Mouse (Mus musculus) embryonic stem cell, embryonic (primary cell): ENCODE data around the gene Trim7.

ENCODE experiments used
- CTCF ChIA-PET, 4 experiments: fragments of 300-600 bp in 2 of 4; fragments of 350-600 bp in 2 of 4; sonication (Branson Sonifier 250); formaldehyde crosslinking; loops; one replicate each; lab custom pipeline; 2022; ENCODE audit warnings: inconsistent platforms in 2 of 4; lab: Charles Lee
- POLR2A ChIA-PET, 4 experiments: fragments of 300-600 bp in 2 of 4; fragments of 350-600 bp in 2 of 4; sonication (Branson Sonifier 250); formaldehyde crosslinking; loops; one replicate each; lab custom pipeline; 2022; ENCODE audit warnings: antibody characterized with exemption in 4 of 4, inconsistent platforms in 1 of 4; lab: Charles Lee

The Trim7 gene

DNA sequence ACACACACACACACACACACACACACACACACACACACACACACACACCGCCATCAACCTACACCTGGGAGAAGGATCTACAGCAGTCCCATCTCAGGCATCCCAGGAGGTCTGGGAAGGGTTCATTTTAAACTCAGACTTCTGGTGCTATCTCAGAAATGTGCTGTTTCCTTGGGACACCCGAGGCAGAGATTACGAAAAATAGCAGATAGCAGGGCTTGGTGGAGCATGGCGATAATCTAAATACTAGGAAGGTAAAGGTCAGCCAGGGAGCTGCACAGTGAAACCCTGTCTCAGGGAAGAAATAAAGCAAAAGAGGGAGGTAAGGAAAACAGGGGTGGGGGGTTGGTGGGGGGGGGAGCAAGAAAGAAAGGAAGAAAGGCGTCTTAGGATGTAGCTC, 28.7 kb upstream of the Trim7 start:
- POLR2A ChIA-PET = interaction anchor here (0.6 to 34.4 kb wide), 15 partner anchors 3 to 1575 kb away, joined by 3 to 1017 read pairs (median 14); partner anchors contain the start of genes Trim41 (in 2 of the 4), Gm12184 (in 1 of the 4), Rack1 (in 1 of the 4) and Trim7 (in 1 of the 4)

GRCm38 (mm10) chr11:48798308-48798707, 27.6 kb upstream of the Trim7 start:
- ChIA-PET CTCF (interaction anchor here in 2 of 4 experiments (1.5 to 2.3 kb wide), 2 partner anchors 8 kb away, joined by 7 to 10 read pairs; no protein-coding TSS in a partner anchor), POLR2A (interaction anchor here (0.8 to 34.4 kb wide), 16 partner anchors 4 to 56 kb away, joined by 3 to 1017 read pairs (median 72); partner anchors contain the start of genes Trim41 (in 3 of the 4), Gm12184 (in 1 of the 4), Rack1 (in 1 of the 4) and Trim7 (in 1 of the 4))

More for the DNA sequence above, 28.7 kb upstream of the Trim7 start:
- CTCF ChIA-PET = no interaction called here

DNA sequence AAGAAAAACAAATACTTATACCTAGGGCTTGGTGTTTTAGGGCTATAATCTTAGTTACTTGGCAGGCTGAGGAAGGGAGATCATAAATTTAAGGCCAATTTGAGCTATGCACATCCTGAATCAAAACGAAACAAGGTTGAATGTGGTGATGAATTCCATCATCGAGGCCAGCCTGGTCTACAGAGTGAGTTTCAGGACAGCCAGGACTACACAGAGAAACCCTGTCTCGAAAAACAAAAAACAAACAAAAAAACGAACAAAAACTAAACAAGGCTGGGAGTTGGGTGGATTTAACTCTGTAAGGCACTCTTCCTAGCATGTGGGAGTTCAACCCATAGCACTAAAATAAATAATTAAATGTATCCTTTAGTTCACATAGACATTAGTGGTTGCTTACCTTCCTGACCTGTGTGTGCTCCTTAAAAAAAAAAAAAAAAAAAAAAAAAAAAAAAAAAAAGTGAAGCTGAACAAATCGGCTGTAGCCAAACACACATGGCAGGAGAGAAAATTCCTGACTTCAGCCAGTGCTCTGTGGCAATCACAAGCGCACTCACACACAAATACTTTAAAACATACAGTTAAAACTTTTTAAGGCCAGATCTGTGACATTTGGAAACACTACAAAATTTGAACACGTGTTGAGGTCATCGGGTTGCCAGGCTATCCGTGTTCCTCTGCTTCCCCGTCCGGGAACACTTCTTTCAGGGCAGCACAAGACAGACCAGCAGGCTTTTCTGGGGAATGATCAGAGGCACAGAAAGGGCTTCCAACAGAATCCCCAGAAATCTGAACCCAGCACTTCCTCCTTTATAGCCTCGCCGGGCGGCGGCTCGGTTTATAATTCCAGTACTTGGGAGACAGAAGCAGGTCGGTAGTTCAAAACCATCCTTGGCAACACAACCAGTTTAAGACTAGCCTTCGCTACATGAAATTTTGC, 26.7 kb upstream of the Trim7 start:
- ChIA-PET POLR2A (interaction anchor here (0.6 to 34.4 kb wide), 63 partner anchors 5 to 1376 kb away, joined by 3 to 1017 read pairs (median 5); partner anchors contain the start of genes Trim41 (in 3 of the 4), Gm12184 (in 2 of the 4), Rack1 (in 1 of the 4) and Trim7 (in 1 of the 4)), CTCF (interaction anchor here in 2 of 4 experiments (1.5 to 2.3 kb wide), 3 partner anchors 9 to 11 kb away, joined by 7 to 10 read pairs (median 10); no protein-coding TSS in a partner anchor)

DNA sequence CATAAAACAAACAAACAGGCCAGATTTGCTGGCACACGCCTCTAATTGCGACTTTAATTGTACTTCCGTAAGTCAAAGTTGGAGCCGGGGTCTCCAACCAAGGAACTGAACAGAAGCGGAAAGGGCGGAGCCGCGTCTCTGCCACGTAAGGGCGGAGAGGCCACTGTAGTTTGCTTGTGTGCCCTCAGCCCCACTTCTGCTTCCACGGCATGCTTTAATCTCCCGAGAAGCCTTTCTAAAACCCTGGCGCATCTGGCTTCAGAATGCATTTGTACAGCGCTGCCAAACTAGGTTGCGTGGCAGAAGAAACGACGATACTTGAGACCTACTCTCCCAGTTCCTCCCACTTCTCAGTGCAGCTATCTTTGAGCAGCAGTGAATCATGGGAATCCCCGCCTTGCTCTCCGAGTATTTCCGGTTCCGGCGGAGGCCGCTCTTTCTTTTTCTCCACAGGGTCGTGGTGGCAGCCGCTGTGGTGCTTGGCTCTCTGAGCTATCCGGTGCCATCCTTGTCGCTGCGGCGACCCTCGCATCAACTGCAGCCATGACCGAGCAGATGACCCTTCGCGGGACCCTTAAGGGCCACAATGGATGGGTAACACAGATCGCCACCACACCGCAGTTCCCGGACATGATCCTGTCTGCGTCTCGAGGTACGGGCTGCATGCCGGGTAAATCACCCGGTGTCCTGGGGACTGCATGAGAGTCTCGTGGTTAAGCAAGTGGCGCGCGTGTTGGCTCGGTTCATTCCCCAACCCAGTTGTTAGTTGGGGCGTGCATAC, 25.8 kb upstream of the Trim7 start, which contains the start of gene Rack1:
Gene Rack1, plus strand, starts transcription at position 412 of the 781 bp plus-strand sequence.
- CTCF ChIA-PET = interaction anchor here in 2 of 4 experiments (1.5 to 2.3 kb wide), 3 partner anchors 10 to 12 kb away, joined by 7 to 10 read pairs (median 10); no protein-coding TSS in a partner anchor

GRCm38 (mm10) chr11:48801831-48802772, 23.8 kb upstream of the Trim7 start:
- CTCF ChIA-PET = interaction anchor here in 2 of 4 experiments (0.5 to 1.0 kb wide), 4 partner anchors 12 to 27 kb away, joined by 3 to 8 read pairs (median 3); no protein-coding TSS in a partner anchor
- POLR2A ChIA-PET = interaction anchor here (0.6 to 34.4 kb wide), 20 partner anchors 5 to 717 kb away, joined by 3 to 1017 read pairs (median 6); partner anchors contain the start of genes Trim41 (in 3 of the 4), Gm12184 (in 1 of the 4), Rack1 (in 1 of the 4) and Trim7 (in 1 of the 4)

More for the DNA sequence above, 25.8 kb upstream of the Trim7 start, which contains the start of gene Rack1:
- POLR2A ChIA-PET = interaction anchor here (0.6 to 34.4 kb wide), 59 partner anchors 6 to 1375 kb away, joined by 3 to 1017 read pairs (median 5); partner anchors contain the start of genes Trim41 (in 3 of the 4), Gm12184 (in 2 of the 4), Rack1 (in 1 of the 4) and Trim7 (in 1 of the 4)

DNA sequence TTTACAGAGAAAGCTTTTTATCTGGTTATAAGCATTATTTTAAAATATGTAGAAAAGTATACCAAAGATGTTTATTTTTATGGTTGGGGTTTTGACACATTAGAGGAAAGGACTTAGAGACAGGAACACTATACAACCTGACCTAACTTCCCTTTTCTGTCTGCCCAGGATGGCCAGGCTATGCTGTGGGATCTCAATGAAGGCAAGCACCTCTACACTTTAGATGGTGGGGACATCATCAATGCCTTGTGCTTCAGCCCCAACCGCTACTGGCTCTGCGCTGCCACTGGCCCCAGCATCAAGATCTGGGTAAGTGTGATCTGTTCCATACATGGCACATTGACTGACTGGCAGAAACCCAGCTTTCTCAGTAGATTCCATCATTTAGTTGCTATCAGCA, 22.0 kb upstream of the Trim7 start:
- CTCF ChIA-PET = interaction anchor here in 1 of 4 experiments (0.5 kb wide), 1 partner anchor 16 kb away, joined by 3 read pairs; no protein-coding TSS in a partner anchor
- POLR2A ChIA-PET = interaction anchor here in 3 of 4 experiments (0.6 to 34.4 kb wide), 12 partner anchors 3 to 50 kb away, joined by 3 to 1017 read pairs (median 288); partner anchors contain the start of genes Trim41 (in 3 of the 3), Rack1 (in 2 of the 3), Gm12184 (in 1 of the 3) and Trim7 (in 1 of the 3)

GRCm38 (mm10) chr11:48804922-48805321, 21.0 kb upstream of the Trim7 start:
- CTCF ChIA-PET = interaction anchor here in 1 of 4 experiments (0.8 kb wide), 1 partner anchor 16 kb away, joined by 4 read pairs; no protein-coding TSS in a partner anchor
- POLR2A ChIA-PET = interaction anchor here (0.6 to 34.4 kb wide), 15 partner anchors 2 to 338 kb away, joined by 3 to 1017 read pairs (median 63); partner anchors contain the start of genes Trim41 (in 4 of the 4), Rack1 (in 2 of the 4), Gm12184 (in 1 of the 4) and Trim7 (in 1 of the 4)

DNA sequence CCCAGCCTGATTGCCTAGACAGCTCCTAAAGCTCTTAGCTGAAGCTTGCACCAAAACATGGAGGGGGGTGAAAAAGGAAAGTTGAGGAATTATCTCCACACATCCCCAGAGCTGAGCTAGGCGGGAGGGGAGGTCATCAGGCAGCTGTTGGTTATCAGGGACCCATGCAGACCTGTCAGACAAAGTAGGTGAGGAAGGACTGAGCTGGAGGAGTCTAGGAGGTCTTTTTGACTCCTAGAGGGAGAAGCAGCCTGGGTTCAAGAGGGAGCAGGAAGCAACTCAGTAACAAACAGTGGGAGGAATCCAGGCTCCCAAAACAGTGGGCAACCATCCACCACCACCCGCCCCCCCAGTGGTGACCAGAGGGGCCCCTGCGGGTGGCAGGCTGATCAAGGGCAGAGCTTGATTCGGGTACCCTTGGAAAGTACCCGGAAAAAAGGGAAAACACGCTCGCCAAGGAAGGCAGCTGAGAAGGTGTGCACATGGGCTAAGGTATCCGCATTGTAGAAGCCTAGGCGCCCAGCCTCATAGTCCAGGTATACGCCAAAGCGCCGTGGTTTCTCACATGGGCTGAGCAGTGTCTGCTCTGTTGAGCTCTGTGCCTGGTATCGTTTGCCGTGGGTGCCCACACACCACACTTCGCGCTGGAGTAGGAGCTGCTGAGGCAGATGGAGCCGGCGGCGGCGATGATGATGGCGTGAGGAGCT, 18.9 kb upstream of the Trim7 start:
- ChIA-PET POLR2A (interaction anchor here (0.7 to 34.4 kb wide), 41 partner anchors 0 to 440 kb away, joined by 3 to 1017 read pairs (median 8); partner anchors contain the start of genes Trim41 (in 4 of the 4), Gm12184 (in 2 of the 4), Rack1 (in 2 of the 4) and Trim7 (in 1 of the 4)), CTCF (interaction anchor here (0.5 to 4.2 kb wide), 8 partner anchors 17 to 464 kb away, joined by 3 to 21 read pairs (median 4); no protein-coding TSS in a partner anchor)

DNA sequence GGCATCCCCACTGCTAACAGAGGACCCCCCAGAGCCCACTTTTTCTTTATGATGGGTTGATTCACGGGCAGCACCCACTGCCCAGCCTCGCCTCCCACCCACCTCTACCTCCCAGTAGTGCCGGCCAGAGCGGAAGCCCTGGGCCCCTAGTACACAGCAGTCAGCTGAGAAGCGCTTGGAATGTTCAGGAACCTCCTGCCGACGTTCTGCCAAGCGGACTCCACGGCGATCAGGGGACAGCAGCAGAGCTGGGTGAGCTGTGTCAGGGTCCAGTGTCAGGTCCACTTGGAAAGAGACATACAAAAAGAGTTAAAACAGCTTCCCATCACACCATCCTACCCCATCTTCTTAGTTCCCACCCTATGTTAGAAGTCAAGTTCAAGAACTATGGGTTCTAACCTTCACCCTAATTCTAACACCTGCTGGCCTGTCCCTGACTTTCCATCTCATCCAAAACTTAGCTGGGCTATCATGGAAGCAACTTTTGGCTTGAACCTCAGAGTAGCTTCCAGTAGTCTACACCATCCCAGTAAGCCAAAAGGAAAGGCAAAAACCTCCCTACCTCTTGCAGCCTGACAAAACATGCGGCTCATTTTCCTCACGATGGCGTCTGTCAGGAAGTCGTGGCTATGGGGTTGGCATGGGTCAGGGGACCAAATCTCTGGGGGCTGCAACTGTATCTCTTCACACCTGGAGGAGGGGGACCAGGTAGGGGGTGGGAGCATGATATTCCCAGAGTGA, 18.2 kb upstream of the Trim7 start:
- POLR2A ChIA-PET = interaction anchor here (0.6 to 34.4 kb wide), 38 partner anchors 0 to 440 kb away, joined by 3 to 1017 read pairs (median 8); partner anchors contain the start of genes Trim41 (in 4 of the 4), Gm12184 (in 2 of the 4), Rack1 (in 2 of the 4) and Trim7 (in 1 of the 4)

GRCm38 (mm10) chr11:48808304-48808646, 17.7 kb upstream of the Trim7 start:
- CTCF ChIA-PET = interaction anchor here in 3 of 4 experiments (0.6 to 4.2 kb wide), 4 partner anchors 18 to 51 kb away, joined by 3 to 21 read pairs (median 6); no protein-coding TSS in a partner anchor
- POLR2A ChIA-PET = interaction anchor here (0.6 to 34.4 kb wide), 25 partner anchors 1 to 439 kb away, joined by 3 to 1017 read pairs (median 15); partner anchors contain the start of genes Rack1 (in 4 of the 4), Trim41 (in 4 of the 4), Gm12184 (in 2 of the 4) and Trim7 (in 1 of the 4)

More for the DNA sequence above, 18.2 kb upstream of the Trim7 start:
- CTCF ChIA-PET = interaction anchor here in 3 of 4 experiments (0.5 to 4.2 kb wide), 8 partner anchors 18 to 463 kb away, joined by 3 to 21 read pairs (median 4); no protein-coding TSS in a partner anchor

DNA sequence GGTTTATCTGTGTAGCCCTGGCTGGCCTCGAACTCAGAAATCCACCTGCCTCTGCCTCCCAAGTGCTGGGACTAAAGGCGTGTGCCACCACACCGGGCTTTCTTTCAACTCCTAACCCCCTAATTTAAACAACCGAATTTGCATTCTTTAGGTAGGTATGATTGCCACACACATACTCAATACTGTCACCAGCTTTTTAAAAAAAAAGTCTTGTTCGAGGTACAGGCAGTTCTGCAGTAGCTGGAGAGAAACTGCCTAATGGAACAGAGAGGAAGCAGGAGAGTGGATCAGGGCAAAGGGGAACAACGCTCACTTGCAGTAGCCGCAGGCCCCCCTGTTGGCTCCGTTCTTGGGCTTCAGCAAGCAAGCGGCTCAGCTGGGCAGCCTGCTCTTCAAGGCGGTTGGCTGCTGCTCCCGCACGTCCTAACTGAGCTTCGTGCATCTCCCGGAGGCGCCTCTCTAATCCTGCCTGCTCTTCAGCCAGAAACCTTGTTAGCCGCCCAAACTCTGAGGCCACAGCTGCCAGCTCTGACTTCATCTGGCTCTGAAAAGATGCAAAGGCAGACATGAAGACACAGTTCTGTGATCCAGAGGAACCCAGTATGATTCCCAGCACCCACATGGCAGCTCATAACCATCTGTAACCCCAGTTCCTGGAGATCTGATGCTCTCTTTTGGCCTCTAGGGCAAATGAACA, 17.1 kb upstream of the Trim7 start:
- CTCF ChIA-PET = interaction anchor here in 3 of 4 experiments (1.1 to 4.2 kb wide), 3 partner anchors 26 to 50 kb away, joined by 3 to 21 read pairs (median 3); no protein-coding TSS in a partner anchor
- POLR2A ChIA-PET = interaction anchor here (0.7 to 34.4 kb wide), 22 partner anchors 1 to 438 kb away, joined by 3 to 1017 read pairs (median 15); partner anchors contain the start of genes Rack1 (in 4 of the 4), Trim41 (in 3 of the 4), Gm12184 (in 2 of the 4) and Trim7 (in 1 of the 4)

DNA sequence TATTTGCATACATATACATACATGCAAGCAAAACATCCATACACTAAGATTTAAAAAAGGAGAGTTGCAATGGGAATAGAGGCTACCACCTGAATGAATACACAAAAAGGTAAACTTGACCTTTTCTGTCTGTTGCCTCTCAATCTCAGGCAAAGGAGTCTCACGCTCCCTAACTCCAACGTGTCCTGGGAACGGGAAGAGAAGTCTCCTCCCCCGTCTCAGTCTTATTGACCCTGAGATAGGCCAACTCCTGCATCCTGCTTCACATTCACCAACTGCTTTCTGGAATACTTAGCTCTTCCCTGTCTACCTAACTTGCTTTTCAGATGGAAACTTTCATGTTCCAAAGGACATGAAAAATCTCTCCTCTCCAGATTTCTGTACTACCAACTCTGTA, 16.5 kb upstream of the Trim7 start:
- POLR2A ChIA-PET = interaction anchor here (0.7 to 34.4 kb wide), 15 partner anchors 2 to 48 kb away, joined by 3 to 1017 read pairs (median 63); partner anchors contain the start of genes Rack1 (in 4 of the 4), Trim41 (in 3 of the 4), Gm12184 (in 1 of the 4) and Trim7 (in 1 of the 4)
- CTCF ChIA-PET = interaction anchor here in 2 of 4 experiments (0.7 to 4.2 kb wide), 3 partner anchors 21 to 42 kb away, joined by 3 to 21 read pairs (median 3); no protein-coding TSS in a partner anchor

GRCm38 (mm10) chr11:48810142-48810541, 15.8 kb upstream of the Trim7 start:
- ChIA-PET CTCF (interaction anchor here in 2 of 4 experiments (0.6 to 4.2 kb wide), 4 partner anchors 21 to 41 kb away, joined by 3 to 21 read pairs (median 3); no protein-coding TSS in a partner anchor), POLR2A (interaction anchor here (0.6 to 34.4 kb wide), 11 partner anchors 3 to 290 kb away, joined by 3 to 1017 read pairs (median 450); partner anchors contain the start of genes Rack1 (in 4 of the 4), Trim41 (in 2 of the 4), Gm12184 (in 1 of the 4) and Trim7 (in 1 of the 4))
